Mouse (Mus musculus): ENCODE results near the gene Arhgap21.

The Arhgap21 gene

DNA sequence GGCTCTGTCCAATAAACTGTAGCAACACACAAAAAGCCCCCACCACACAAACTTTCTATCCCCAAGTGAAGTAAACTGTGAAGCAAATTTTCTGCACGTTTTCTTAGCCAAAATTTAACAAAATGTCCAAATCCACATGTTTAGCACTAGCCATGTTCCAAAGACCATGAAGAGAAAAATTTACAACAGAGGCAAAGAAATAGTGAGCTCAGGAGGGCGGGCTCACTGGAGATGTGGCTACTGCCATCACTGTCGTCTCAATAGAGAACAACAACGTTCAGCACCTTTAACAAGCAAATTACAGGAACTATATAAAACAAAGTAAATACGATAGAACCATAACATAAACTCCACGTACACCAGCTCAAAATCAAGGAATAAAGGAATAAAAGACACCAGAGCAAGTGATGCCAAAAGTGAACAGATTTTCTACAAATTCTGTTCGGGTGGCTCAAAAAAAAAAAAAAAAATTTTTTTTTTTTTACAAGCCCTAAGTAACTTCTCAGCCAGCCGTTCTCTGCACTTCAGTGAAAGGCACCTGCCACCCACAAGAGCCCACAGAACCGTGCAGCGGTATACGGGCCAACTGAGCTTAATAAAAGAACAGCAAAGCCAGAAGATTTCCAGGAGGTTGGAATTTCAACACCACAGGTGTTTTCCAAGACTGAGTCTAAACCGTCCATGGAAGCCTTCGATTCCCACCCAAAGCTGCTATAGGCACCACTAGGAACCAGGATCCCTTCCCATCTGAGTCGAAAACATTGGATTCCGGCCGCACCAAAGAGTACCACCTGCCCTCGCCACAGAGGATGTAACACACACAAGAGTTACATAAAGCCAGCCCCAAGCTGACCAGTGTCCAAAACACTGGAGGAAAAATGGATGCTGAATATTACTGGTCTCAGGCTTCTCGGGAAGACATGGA is 2.2 kb downstream of the Arhgap21 start:
- DNase-seq (ENCODE audit: low read depth, low spot score): no peak

DNA sequence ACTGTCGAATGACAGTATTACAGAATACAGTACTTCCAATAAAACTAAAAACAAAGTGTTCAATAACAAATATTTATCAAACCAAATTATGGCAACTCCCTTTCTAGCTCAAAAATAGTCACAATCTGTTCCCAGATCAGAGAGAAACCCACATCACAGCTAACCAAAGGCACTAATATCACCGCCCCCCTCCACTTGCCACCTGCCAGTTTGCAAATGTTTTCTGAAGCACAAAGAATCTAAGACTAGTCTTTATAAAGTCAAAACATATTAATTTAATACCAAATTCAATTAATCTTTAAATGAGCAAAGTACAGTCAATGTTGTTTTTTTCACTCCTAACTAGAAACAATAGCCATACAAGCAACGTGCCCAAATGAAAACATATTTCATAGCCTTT is 3.3 kb downstream of the Arhgap21 start:
- no peak for DNase-seq (ENCODE audit: low read depth, low spot score)

DNA sequence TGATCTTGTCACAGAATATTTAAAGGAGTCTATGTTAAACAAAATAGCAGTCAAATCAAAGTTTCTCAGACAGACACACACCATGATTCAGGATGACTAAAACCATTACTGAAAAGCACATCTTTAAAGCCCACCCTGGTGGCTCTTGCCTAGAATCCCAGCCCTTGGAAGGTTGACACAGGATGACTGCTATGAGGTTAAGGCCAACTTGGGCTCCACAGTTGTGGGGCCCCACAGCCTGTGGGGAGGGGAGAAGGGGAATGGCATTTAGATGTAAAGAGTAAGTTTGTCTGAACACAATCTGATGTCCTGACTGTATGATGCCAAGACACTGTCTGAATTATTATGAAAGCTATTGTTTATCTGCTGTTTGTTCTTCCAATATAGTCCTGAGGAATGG is 4.2 kb downstream of the Arhgap21 start:
- no peak for DNase-seq (ENCODE audit: low read depth, low spot score)

- DNase-seq (ENCODE audit: low read depth, low spot score): no peak
Measured at GRCm38 (mm10) chr2:20963226-20963805, 5.4 kb downstream of the Arhgap21 start.

DNA sequence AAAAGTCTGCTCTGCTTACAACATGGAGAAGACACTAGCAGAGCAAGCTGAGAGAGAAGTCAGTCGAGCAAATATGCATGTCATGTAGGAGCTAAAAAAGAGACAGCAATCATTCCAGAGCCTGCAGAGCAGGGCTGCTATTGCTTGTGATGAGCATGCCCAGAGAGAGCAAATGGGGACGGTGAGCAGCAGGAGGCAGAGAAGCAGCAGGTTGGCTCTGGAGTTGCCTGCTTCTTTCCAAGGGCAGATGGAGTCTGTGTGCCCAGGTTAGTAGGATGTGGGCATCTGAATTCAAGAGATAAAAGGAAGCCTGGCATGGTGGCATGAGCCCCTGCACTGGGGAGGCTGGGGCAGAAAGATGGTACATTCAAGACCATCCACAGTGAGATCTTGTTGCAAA is 6.4 kb downstream of the Arhgap21 start:
- DNase-seq (ENCODE audit: low read depth, low spot score): no peak

GRCm38 (mm10) chr2:20961825-20962224 is 6.9 kb downstream of the Arhgap21 start:
- no peak for DNase-seq (ENCODE audit: low read depth, low spot score)

GRCm38 (mm10) chr2:20961295-20961694 is 7.4 kb downstream of the Arhgap21 start:
- no peak for DNase-seq (ENCODE audit: low read depth, low spot score)

- DNase-seq (ENCODE audit: low read depth, low spot score): no peak
Measured at GRCm38 (mm10) chr2:20960668-20961035, 8.0 kb downstream of the Arhgap21 start.

- no peak for DNase-seq (ENCODE audit: low read depth, low spot score)
Measured at GRCm38 (mm10) chr2:20959906-20960667, 8.6 kb downstream of the Arhgap21 start.

DNA sequence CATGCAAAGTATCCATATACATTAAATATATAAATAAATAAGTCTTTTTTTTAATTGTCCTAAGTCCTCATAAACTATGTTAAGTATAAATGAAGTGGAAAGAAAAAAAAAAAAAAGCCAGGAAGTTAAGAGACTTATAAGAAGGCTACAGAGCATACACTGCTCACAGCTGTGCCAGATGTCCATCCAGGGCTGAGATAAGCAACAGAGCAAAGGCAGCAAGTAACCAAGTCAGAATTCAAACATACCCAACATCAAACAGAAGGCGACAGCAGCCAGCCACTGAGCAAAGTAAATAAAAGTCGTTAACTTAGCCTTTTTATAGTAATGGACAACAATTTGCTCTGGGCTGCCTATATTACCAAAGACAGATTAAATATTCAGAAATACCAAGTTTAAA is 9.6 kb downstream of the Arhgap21 start:
- no peak for DNase-seq (ENCODE audit: low read depth, low spot score)

GRCm38 (mm10) chr2:20957995-20958394 is 10.7 kb downstream of the Arhgap21 start:
- DNase-seq (ENCODE audit: low read depth, low spot score): no peak

DNA sequence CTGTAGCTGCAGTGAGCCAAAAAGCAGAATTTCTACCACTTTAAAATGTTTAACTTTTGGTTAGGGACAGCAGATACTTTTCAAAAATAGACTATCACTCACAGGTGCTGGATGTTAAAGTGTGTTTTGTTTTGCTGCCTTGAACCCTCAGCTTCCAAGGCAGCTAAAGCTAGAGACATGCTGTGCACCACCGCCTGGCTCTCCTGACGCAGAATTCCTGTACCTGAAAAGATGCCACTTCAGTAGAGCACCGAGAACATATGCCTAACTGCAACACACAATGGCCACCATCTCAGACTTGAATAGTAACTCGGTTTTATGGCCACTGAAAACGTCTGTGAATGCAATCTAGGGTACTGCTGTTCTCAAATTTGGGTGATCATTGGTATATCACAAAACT is 12.0 kb downstream of the Arhgap21 start:
- DNase-seq (ENCODE audit: low read depth, low spot score): no peak

DNA sequence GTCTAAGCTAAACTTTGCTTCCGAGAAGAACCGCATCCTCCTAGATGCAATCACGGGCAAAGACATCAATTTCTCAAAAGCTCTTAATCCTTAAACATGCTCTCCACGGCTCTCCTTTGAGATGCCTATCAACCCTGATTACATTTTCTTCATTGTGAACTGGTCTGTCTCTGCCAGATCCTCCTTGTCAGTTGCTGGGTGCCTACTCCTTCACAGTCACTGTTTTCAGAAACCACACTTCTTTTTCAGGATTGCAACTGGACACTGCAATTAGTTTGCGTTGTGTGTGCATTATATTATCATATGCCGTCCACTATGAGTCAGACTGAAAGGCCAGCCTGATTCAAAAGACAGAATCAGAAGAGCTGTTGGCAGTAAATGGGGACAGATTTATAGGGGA is 12.7 kb downstream of the Arhgap21 start:
- no peak for DNase-seq (ENCODE audit: low read depth, low spot score)

DNA sequence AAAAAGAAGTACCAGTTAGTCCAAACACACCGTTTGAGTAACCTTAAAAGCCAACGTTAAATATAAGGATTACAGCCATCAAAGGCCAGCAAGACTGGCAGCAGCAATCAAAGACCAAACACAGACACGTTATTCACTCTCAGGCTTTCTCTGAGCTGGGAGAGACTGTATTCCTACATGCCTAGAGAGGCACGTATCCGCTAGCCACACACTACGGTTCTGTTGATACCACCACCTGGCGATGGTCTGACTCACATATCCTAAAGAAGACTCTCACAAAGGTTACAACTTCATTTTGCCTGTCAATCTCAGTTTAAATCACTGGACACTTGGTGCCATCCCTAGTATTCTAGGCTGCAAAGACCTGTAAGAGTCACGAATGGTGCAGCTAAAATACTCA is 13.3 kb downstream of the Arhgap21 start:
- DNase-seq (ENCODE audit: low read depth, low spot score): no peak

DNA sequence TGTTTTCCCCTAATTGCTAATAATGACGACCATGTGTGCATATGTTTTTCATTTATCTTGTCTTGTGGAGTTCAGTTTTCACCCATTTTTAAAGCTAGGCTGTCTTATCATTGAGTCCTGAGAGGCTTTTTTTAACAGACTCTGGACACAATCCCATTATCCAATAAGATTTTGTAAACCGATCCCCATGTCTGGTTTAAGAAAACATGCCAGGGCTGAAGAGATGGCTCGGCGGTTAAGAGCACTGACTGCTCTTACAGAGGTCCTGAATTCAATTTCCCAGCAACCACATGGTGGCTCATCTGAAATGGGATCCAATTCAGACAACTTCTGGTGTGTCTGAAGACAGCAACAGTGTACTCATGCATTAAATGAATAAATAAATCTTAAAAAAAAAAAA is 16.0 kb downstream of the Arhgap21 start:
- DNase-seq (ENCODE audit: low read depth, low spot score): no peak

GRCm38 (mm10) chr2:20949168-20949567 is 19.5 kb downstream of the Arhgap21 start:
- no peak for DNase-seq (ENCODE audit: low read depth, low spot score)

- DNase-seq (ENCODE audit: low read depth, low spot score): no peak
Measured at GRCm38 (mm10) chr2:20947036-20947435, 21.6 kb downstream of the Arhgap21 start.

DNA sequence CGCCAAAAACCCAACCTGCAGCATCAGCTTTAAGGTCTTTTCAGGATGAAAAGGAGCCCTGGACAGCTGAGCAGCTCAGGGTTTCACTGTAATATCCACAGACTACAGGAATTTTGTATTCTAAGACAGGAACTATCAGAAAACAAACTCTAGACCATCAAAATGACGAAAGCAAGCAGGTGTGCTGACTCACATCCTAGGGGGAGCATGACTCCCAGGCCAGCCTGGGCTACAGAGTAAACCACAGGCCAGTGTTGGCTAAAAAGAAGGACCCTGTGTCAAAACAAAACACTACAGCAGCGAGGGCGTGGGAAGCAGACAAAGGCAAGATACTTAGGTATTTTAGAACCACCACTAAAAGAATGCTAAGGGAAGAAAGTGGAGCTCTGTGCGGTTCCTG is 23.1 kb downstream of the Arhgap21 start:
- DNase-seq (ENCODE audit: low read depth, low spot score): no peak

DNA sequence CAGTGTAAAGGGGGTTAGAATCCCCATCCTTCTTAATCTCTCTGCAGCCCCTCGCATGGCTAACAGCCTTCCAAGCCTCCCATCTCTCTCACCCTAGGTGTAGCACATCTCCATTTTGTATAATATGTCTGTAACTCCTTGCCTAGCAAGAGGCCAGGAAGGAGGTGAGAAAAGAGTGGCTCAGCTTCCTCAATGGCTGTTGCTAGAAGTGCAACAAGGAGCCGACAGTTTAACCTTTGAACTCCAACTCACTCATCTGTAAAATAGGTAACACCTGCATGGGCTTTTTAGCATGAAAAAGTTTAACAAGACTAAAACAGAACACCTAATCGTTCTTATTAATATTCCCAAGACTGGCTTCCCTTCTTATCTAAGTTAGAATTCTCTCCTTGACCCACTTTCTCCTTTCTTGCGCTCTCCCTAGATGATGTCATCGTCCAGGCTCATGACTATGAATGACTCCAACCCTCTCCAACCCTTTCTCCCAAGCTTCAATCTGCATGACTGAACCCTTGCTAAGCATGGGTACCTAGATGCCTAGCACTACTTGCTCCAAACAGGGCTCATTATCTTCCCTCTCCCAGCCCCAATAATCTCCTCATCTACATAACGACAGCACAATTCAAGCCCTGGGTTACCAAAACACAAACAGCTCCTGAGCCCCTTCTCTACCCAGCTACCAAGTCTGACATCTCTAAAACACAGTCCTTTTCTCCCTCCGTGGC is 24.8 kb downstream of the Arhgap21 start:
- peak; percentile 70 for DNase-seq (ENCODE audit: low read depth, low spot score)

DNA sequence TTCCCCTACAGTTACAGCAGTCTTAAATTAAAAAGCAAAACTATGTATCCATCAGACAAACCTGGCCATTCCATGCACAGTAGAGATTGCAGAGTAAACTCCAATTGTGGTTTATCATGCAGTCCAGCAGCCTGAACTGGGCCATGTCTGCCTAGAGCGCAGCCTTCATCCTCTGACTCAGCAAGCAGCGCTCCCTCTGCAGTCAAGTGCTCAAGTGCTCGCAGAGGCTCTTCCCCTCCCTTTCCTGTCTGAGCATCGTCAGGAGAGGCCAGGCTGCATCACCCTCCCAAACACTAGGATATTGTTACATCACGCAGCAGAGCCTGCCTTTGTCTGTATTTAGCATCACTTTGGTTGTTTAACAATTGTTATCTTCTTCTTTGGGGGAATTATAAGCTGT is 25.5 kb downstream of the Arhgap21 start:
- DNase-seq (ENCODE audit: low read depth, low spot score): peak; percentile 56

DNA sequence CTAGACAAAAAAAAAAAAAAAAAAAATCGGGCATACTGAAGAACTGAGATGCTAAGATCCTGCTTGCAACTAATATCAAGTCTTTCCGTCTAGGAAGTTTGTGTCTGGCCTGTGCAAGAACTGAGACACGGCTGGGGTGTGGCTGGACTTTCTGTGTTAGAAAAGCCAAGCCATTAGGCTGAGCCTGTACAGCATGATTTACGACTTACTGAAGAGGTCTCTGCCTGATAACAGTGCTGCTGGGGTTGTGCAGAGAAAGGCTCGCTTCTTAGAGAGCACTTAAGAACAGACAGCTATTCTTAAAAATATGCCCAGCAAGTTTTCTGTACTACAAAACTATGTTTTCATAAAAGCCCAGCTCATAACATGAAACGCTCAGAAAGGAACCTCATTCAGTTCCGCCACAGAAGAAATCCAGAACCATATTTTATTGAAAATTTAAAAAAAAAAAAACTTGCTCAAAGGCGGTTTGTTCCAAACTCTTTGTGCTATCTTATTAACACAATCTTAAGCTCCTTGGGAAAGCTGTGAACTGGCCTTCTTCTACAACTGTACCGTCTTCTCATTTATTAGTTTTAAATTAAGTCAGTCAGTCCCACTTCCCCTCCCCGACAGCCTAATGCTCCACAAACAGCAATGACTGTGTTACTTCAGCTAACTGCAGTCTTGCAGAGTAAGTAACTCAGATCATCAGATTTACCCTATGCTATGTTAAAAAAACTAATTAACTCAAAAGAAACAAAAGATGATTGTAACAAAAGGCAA is 26.1 kb downstream of the Arhgap21 start:
- DNase-seq (ENCODE audit: low read depth, low spot score): no peak

All from ES-CJ7 (cell line).